Mouse (Mus musculus): ENCODE results near the gene Ubr4.
"Not testable (repeated sequence)": the region's sequence is repeated elsewhere in the genome, so short reads cannot be mapped to it uniquely, and the experiment has no call there.

The Ubr4 gene

GRCm38 (mm10) chr4:139484496-139484895 is 132.1 kb downstream of the Ubr4 start:
- DNase-seq (ENCODE audit: low read depth, low spot score): no peak

DNA sequence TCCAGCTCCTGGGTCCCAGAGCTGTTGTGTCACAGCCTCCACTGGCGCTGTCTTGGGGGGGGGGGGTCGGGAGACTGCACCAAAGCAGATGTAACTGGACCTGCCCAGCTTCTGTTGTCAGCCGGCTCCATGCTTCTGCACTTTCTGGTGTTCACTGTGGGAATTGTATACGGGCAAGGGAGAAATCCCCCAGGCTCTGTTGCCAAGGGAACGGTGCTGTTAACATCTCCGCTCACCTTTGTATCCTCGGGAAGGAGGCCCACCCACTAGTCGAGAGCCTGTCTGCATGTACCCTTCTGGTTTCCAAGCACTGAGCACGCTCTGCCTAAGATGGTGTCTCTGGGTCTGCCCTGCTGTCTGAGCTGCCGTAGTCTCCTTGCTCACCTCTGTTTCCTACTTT is 134.7 kb downstream of the Ubr4 start:
- DNase-seq (ENCODE audit: low read depth, low spot score): no peak

DNA sequence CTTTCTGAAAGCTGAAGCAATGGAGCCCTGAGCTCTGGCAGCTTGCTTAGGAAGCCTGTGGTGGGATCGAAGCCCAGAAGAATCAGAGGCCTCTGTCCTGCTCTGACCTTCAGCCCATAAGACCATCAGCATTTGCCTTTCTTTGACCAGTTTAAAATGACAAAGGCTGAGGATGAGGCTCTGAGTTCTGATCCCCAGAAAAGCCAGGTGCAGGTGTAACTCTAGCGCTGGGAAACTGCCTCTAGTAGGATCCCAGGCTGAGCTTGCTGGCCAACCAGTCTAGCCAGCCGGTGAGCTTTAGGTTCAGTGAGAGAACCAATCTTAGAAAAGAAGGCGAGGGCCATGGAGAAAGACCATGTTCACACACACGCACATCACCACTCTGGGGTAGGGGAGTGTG is 135.9 kb downstream of the Ubr4 start:
- DNase-seq (ENCODE audit: low read depth, low spot score): no peak

DNA sequence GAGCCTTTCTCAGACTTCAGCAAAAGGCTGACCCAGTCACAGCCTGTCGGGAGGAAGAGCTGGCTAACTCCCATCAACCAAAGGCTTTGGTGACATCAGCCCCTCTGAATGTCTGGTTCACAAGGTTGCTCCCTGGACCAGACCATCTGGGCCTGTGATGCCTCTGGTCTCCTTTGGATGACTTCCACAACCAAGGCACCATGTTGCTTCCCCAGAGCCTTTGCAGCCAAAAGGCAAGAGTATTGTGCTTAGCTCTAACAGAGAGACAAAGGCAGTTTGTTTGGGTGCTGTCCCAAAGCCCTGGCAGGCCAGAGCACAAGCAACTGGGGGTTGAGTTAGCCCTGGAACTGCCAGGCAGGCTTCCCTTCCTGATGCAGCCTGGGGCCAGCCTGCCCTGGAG is 137.5 kb downstream of the Ubr4 start:
- DNase-seq (ENCODE audit: low read depth, low spot score): no peak

- DNase-seq (ENCODE audit: low read depth, low spot score): no peak
Observed at GRCm38 (mm10) chr4:139490413-139491055, 138.1 kb downstream of the Ubr4 start.

DNA sequence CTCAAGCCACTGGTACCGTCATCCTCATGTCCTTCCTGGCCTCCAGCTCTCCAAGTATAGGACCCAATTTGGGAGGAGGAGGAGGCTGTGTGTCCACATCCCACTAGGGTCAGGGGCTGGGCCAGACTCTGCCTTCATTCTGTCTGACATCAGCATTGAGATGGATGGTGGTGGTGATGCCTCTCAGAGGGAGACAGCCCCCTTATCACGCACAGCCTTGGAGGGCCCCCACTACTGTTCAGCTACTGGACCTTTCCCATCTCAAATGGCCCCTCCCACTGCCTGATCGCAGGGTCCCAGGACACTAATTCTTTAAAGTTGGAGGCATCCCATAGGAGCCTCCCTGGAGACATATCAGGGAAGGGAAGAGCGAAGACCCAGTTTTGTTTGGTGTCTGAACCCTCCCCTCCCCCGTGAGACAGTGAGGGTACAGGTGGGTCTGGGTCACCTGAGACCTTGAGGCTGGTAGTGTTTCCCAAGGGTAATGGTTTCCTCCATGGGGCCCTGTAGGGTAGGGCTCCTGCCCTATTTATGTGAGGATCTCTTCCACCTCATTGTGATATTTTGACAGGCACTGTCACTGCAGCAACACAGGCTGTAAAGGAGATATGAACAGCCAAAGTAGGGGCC is 139.2 kb downstream of the Ubr4 start:
- no peak for DNase-seq (ENCODE audit: low read depth, low spot score)

- no peak for DNase-seq (ENCODE audit: low read depth, low spot score)
Observed at GRCm38 (mm10) chr4:139492258-139492833, 139.9 kb downstream of the Ubr4 start.

DNA sequence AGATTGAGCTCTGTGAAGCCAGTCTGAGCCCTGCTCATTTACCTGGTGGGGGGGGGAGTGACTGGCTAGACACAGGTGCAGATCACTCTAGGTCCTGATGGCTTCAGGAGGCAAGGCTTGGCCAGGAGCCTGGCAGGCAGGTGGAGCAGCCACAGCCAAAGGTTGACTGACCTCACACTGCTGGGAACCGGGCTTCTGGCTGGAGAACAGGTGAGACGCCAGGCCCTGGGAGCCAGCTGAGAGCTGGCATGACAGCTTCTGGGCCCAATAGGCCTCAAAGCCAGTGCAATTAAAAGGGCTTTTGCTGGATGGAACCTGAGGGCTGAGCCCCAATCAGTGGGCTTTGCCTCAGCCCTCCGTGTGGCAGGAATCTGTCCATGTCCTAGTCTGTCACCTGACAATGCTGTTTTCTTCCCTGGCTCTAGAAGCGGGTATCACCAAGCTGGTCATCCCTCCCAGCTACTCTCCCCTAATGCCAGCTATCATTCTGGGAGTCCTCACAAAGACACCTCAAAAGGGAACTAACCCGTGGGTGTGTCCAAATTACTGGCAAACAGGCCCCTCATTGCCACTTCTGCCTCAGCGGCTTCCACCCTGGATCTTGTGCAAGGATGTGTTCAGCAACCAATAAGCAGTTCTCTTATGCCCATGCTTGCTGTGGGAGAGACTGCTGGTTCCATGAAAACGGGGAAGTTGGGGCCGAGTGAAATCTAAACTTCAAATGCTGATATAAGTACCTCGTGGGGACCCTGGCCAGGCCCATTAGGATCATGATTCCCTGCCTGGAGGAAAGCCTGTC is 141.0 kb downstream of the Ubr4 start:
- DNase-seq (ENCODE audit: low read depth, low spot score): no peak

DNA sequence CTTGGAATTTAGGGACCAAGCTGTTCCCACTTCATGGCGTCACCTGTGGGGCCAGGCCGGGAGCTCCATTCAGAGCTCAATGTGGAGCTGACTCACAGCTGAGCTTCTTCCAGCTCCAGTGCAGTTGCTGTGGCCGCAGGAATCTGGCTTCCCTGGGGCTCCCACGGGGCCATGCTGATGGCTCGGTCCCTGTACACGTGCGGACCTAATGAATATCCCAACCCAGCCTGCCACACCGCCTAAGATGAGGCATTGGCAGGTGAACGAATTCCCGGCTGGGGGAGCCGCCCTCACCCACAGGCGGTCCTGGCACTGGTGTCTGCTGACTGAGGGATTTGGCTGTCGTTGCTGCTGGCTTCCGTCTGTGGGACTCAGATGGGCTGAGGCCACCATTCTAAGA is 148.4 kb downstream of the Ubr4 start:
- DNase-seq (ENCODE audit: low read depth, low spot score): no peak

GRCm38 (mm10) chr4:139501702-139502101 is 149.3 kb downstream of the Ubr4 start:
- no peak for DNase-seq (ENCODE audit: low read depth, low spot score)

GRCm38 (mm10) chr4:139503919-139504318 is 151.5 kb downstream of the Ubr4 start:
- no peak for DNase-seq (ENCODE audit: low read depth, low spot score)

GRCm38 (mm10) chr4:139505716-139506115 is 153.3 kb downstream of the Ubr4 start:
- DNase-seq (ENCODE audit: low read depth, low spot score): no peak

- no peak for DNase-seq (ENCODE audit: low read depth, low spot score)
Observed at GRCm38 (mm10) chr4:139506727-139507126, 154.3 kb downstream of the Ubr4 start.

GRCm38 (mm10) chr4:139509069-139509468 is 156.7 kb downstream of the Ubr4 start:
- DNase-seq (ENCODE audit: low read depth, low spot score): no peak

DNA sequence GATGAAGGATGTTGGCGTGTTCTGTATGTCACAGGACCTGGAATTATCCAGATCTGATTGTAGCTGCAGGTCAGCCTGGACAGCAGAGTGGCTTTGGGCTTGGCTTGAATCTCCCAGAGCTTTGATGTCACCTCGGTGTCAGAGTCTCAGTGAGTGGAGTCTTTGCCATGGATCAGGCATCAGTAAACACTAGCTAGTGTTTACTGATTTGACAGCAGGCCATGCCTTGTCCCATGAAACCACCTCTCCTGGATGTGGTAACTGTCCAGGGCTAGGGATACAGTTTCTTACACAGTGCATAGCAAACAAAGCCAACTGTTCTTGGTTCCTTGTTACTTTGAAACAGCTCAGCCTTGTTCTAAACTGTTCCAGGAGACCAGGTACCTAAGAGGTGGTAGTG is 159.1 kb downstream of the Ubr4 start:
- no peak for DNase-seq (ENCODE audit: low read depth, low spot score)

DNA sequence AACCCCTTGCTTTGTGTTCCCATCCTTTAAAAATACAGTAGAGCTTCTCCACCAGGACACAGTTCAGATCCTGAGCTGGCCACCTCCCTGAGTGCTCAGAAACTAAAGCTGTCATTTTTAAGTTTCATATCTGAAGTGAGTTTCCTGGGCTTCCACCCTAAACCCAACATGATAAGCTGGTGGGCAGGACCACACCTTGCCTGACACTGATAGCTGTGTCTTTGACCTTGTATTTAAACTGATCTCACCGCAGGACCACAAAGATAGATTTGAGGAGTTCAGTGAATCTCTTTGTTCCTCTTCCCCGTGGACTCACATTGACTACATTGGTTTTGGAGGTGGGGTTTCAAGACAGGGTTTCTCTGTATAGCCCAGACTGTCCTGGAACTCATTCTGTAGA is 160.6 kb downstream of the Ubr4 start:
- no peak for DNase-seq (ENCODE audit: low read depth, low spot score)

GRCm38 (mm10) chr4:139519221-139519620 is 166.8 kb downstream of the Ubr4 start:
- DNase-seq (ENCODE audit: low read depth, low spot score): no peak

DNA sequence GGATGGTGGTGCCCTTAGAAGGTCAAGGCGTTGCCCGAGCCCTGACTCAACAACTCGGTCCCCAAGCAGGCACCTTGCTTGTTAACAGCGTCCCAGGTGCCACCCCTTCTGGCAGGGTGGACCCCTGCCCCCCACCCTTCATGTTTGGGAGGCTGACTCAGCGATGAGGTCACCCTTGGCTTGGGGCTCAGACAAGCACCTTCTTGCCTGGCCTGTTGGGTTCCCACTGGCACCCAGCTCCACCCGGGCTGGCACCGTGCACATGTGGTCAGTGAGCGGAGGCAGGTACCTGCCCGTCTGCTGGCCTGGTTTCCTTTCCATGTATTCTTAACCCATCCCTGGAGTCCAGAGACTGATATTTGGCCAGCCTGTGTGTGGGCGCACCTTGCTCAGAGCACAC is 169.5 kb downstream of the Ubr4 start:
- DNase-seq (ENCODE audit: low read depth, low spot score): no peak

DNA sequence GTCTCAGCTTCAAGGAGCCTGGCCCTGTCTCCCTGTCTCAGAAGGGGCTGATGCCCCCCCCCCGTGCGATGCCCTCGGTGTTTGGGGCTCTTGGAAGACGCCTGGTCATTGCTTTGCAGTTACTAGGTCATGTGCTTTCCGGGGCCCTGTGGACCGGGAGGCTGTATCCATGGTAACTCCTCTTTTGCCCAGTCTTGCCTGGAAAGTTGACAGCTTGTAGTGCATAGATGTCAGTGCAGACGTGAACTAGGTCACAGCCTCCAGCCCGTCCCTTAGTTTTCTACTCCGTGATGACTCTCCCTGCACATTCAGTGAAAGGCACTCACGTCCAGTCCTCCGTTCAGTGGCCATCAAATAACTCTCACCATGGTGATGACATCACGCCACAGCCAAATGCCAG is 174.1 kb downstream of the Ubr4 start:
- DNase-seq (ENCODE audit: low read depth, low spot score): no peak

DNA sequence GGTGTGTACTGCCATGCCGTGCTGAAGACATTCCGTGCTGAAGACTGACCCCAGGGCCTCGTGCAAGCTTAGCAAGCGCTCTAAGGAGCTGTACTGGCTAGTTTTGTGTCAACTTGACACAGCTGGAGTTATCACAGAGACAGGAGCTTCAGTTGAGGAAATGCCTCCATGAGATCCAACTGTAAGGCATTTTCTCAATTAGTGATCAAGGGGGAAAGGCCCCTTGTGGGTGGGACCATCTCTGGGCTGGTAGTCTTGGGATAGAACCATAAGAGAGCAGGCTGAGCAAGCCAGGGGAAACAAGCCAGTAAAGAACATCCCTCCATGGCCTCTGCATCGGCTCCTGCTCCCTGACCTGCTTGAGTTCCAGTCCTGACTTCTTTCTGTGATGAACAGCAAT is 177.8 kb downstream of the Ubr4 start, which contains the start of gene Iffo2:
TSS of gene Iffo2 (plus strand) at position 301 of the 400 bp plus-strand sequence.
- DNase-seq (ENCODE audit: low read depth, low spot score): not testable (repeated sequence)

- no peak for DNase-seq (ENCODE audit: low read depth, low spot score)
Observed at GRCm38 (mm10) chr4:139532081-139532480, 179.7 kb downstream of the Ubr4 start.

DNA sequence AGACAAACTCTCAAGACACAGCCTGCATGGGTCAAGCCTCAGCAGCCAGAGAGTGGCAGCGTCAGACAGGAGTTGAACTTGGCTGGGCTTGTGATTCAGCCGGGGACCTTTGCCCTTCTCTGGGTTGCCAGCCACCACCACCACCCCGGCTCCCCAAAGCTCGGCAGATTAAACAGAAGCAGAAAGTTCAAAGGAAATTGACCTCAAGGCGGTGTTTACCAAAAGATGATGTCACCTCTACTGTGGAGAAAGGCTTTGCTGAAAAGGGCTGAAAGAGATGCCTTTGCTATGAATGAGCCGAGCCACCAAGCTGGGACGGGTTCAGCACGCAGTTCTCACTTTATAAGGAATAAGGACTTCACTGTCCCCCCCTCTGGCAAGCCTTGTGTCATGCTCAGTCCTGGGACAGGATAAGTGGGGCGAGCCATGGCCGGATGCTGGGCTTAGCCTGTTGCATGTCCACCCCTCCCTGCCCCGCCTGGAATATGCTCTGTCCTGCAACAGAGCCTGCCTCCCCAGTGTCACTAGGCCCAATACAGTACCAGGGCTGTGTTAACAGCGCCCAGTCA is 182.8 kb downstream of the Ubr4 start:
- no peak for DNase-seq (ENCODE audit: low read depth, low spot score)

Data from CD4-positive, CD25-positive, alpha-beta regulatory T cell, adult 2 months (primary cell).